Mouse (Mus musculus) G1E (cell line): ENCODE measurements around the gene Cyb5r3. TPM values are rescaled to one million over a fixed set of nuclear protein-coding genes. Genes with fewer than 3 reads are reported as not detected.
A peak's percentile ranks its signal among the peaks of the same experiment; 100 is the strongest.

Source experiments
- ATAC-seq: 2 replicates; pipeline ENCODE4 v1.8.0; 2016; ENCODE audit warnings: mild to moderate bottlenecking; ENCODE audit not compliant: insufficient number of reproducible peaks, poor library complexity, low FRiP score, severe bottlenecking; ENCODE audit errors: extremely low read depth
- DNase-seq: peaks from one replicate; pipeline ENCODE4 v3.0.0; 2012; ENCODE audit warnings: low spot score
- H3K27me3 ChIP-seq: 2 replicates; pipeline ENCODE4 v1.6.1; 2012; ENCODE audit warnings: mild to moderate bottlenecking, low read length, inconsistent platforms; ENCODE audit not compliant: insufficient read depth
- H3K36me3 ChIP-seq: replicated peaks from 2 replicates; pipeline ENCODE3; 2012; ENCODE audit warnings: mild to moderate bottlenecking, inconsistent platforms
- H3K4me1 ChIP-seq: 2 replicates; pipeline ENCODE4 v1.6.1; 2012; ENCODE audit warnings: low read depth, low read length, inconsistent platforms, mixed read lengths; ENCODE audit not compliant: insufficient read depth
- H3K4me3 ChIP-seq: 2 replicates; pipeline ENCODE4 v1.5.1; 2012; ENCODE audit warnings: low read depth, mild to moderate bottlenecking, inconsistent platforms, low read length, moderate library complexity, mixed read lengths
- H3K9me3 ChIP-seq: replicated peaks from 2 replicates; pipeline ENCODE4 v1.6.1; 2012; ENCODE audit warnings: inconsistent platforms
- CTCF ChIP-seq: IDR thresholded peaks from 2 replicates; pipeline ENCODE4 v1.5.1; 2012; ENCODE audit warnings: low read depth, low read length, inconsistent platforms, mixed read lengths
- GATA1 ChIP-seq: IDR thresholded peaks from 2 replicates; pipeline ENCODE4 v1.6.1; 2012; ENCODE audit warnings: borderline replicate concordance, low read length, inconsistent platforms, mixed read lengths
- GATA2 ChIP-seq: IDR thresholded peaks from 2 replicates; pipeline ENCODE4 v1.6.1; 2012; ENCODE audit warnings: low read depth, low read length, inconsistent platforms, borderline replicate concordance
- POLR2AphosphoS5 ChIP-seq: IDR thresholded peaks from 2 replicates; pipeline ENCODE4 v1.6.1; 2012; ENCODE audit warnings: low read depth, low read length, inconsistent platforms; ENCODE audit not compliant: insufficient replicate concordance
- TAL1 ChIP-seq: conservative IDR thresholded peaks from 2 replicates; pipeline ENCODE4 v1.6.1; 2012; ENCODE audit warnings: low read depth, low read length, inconsistent platforms, mixed read lengths
- polyA plus RNA-seq: library from polyadenylated mRNA; stranded (reverse); fragments of >175 nt; gene quantifications from 2 replicates; pipeline ENCODE4 v1.2.3, GENCODE M21; 2012
- total RNA-seq, 2 experiments: library from RNA; stranded (forward) in 1 of 2; stranded (reverse) in 1 of 2; fragments of 200-1000 nt in 1 of 2; fragments of >200 nt in 1 of 2; fragmentation: Nextera tagmentation in 1 of 2; gene quantifications; 2 replicates each; pipeline ENCODE4 v1.2.3; 2014 to 2017

The Cyb5r3 gene
- total and polyA plus RNA-seq, 3 experiments = 46.5 to 167 (median 132) TPM

DNA sequence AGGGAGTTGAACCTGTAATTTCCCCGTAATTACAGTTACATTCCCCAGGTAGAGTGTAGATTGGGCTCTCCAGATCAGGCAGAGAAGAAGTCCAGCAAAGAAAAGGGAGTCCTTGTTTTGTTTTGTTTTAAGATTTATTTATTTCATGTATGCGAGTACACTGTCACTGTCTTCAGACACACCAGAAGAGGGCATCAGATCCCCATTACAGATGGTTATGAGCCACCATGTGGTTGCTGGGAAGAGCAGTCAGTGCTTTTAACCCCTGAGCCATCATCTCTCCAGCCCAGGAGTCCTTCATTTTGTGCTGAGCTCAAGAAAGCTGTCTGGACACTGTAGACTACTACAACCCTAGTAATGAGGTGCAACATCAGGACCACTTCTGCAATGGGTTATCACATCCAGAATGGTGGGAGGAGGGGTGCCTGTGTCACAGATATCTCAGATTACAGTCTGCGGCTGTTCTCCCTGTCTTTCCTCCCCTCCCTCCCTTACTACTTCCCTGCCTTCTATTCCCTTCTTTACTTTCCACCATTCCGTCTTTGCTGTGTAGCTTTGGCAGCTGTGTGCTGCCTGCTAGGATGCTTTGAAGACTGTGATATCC is 36.8 kb upstream of the Cyb5r3 start:
- DNase-seq (no peak), ATAC-seq (no peak)
- no peak for TF ChIP-seq CTCF
- TF ChIP-seq POLR2AphosphoS5 = no peak
- no peak for TF ChIP-seq GATA2
- TF ChIP-seq TAL1 = no peak
- TF ChIP-seq GATA1 = no peak
- no peaks in the 10 kb centered on the region for H3K9me3 ChIP-seq
- H3K36me3 ChIP-seq = no peaks in the 10 kb centered on the region
- H3K4me1 ChIP-seq = peaks cover 6% of the 10 kb centered on the region
- peaks cover 34% of the 10 kb centered on the region for H3K27me3 ChIP-seq
- no peak overlapping the region for H3K4me3 ChIP-seq

DNA sequence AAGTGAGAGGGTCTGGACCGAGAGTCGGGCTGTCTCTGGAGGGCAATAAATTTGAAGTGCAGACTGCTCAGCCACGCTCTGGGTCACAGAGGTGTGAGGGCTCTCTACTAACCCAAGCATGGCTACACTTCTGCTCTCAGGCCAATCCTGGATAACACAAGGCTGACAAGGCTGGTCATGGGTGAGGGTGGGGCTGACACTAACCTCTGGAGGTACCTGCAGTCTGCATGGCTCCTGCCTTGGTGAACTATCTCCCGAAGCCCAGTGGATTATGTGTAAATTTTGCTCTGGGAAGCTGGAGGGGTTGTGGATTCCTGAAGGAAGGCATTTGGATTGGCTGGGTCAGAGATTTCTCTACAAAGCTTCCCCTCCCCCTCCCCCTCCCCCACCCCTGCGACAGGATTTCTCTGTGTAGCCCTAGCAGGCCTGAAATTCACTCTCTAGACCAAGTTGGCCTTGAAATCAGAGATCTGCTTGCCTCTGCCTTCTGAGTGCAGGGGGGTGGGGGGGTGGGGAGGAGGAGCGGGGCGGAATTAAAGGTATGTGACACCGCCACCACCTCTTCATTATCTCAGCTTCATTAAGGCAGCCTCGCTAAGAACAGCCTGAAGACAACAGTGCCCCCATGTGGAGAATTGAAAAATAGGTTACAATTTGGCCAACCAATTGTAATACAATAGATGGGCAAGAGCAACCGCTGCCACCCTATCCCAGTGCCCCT is 32.5 kb upstream of the Cyb5r3 start:
- TF ChIP-seq POLR2AphosphoS5 (no peak), GATA2 (no peak), GATA1 (no peak), CTCF (no peak), TAL1 (no peak)
- H3K27me3 ChIP-seq = peaks cover 16% of the 10 kb centered on the region
- H3K4me3 ChIP-seq = no peak overlapping the region
- DNase-seq (peak; percentile 58), ATAC-seq (0 out of 2 replicates have a peak, but pooled peaks have one; percentile 28)
- no peaks in the 10 kb centered on the region for H3K9me3 ChIP-seq
- peaks cover 6% of the 10 kb centered on the region for H3K4me1 ChIP-seq
- H3K36me3 ChIP-seq = no peaks in the 10 kb centered on the region

DNA sequence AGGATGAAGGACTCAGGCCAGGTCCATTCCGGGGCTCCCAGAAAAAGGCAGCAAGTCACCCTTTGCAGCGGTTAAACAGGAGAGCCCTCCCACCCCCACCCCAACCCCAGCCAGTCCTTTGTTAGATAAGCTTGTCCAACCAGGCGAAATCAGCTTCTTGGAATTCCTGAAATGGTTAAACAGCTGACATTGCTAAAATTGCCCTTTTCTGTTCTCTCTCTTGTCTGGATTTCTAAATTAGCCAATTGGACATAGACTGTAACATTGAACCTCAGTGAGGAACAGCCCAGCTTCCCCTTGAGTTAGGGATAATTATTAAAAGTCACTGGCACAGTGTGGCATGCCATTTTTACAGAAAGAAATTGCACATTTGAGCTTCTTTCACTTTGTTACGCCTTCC is 30.0 kb upstream of the Cyb5r3 start:
- DNase-seq (no peak), ATAC-seq (no peak)
- TF ChIP-seq TAL1 (no peak), CTCF (no peak), POLR2AphosphoS5 (no peak), GATA2 (no peak), GATA1 (no peak)
- no peak overlapping the region for H3K4me3 ChIP-seq
- H3K9me3 ChIP-seq = no peaks in the 10 kb centered on the region
- no peaks in the 10 kb centered on the region for H3K36me3 ChIP-seq
- H3K27me3 ChIP-seq = peaks cover 8% of the 10 kb centered on the region; the same call in 1 of the 2 replicates
- peaks cover 6% of the 10 kb centered on the region for H3K4me1 ChIP-seq

GRCm38 (mm10) chr15:83193413-83193812 is 21.0 kb upstream of the Cyb5r3 start:
- Histone ChIP-seq H3K4me1 (no peaks in the 10 kb centered on the region), H3K27me3 (peaks cover 1% of the 10 kb centered on the region; the same call in 1 of the 2 replicates), H3K4me3 (no peak overlapping the region), H3K36me3 (no peaks in the 10 kb centered on the region), H3K9me3 (0 out of 2 replicates have a peak, but pooled peaks cover 4% of the 10 kb centered on the region)
- DNase-seq (no peak), ATAC-seq (no peak)
- TF ChIP-seq CTCF = no peak
- no peak for TF ChIP-seq GATA1
- no peak for TF ChIP-seq POLR2AphosphoS5
- no peak for TF ChIP-seq TAL1
- TF ChIP-seq GATA2 = no peak

- Histone ChIP-seq H3K4me1 (peaks cover 4% of the 10 kb centered on the region; the same call in 1 of the 2 replicates), H3K27me3 (peaks cover 24% of the 10 kb centered on the region), H3K36me3 (no peaks in the 10 kb centered on the region), H3K4me3 (no peak overlapping the region), H3K9me3 (no peaks in the 10 kb centered on the region)
- no peak for ATAC-seq
- DNase-seq = no peak
- TF ChIP-seq GATA1 = no peak
- TF ChIP-seq GATA2 = no peak
- no peak for TF ChIP-seq TAL1
- TF ChIP-seq CTCF = no peak
- no peak for TF ChIP-seq POLR2AphosphoS5
Measured at GRCm38 (mm10) chr15:83182351-83182750, 10.0 kb upstream of the Cyb5r3 start.

DNA sequence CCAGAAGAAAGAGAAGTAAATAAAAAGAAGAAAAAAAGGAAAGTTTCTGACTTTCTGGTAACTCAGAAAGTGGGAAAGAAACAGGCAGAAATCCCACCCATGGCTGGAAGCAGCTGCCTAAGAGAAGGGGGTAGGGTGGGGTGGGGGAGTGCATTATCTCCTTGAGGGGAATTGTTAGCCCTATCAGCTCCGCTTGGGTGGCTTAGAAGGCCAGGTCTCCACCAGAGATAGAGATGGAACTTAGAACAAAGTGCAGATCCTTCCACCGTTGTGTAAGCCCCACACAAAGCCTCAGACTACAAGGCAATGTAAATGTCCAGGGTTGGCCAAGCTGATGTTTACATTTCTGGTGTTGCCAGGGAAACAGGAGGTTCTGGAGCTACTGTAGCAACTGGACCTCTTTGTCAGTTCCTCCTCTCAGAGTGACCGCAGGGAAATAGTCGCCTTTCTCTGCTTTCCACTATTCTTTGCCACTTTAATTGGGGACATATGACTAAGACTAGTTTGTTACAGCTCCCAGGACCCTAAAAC is 9.5 kb upstream of the Cyb5r3 start:
- Histone ChIP-seq H3K27me3 (peaks cover 19% of the 10 kb centered on the region), H3K9me3 (no peaks in the 10 kb centered on the region), H3K4me1 (peaks cover 4% of the 10 kb centered on the region; the same call in 1 of the 2 replicates), H3K36me3 (no peaks in the 10 kb centered on the region), H3K4me3 (no peak overlapping the region)
- ATAC-seq (no peak), DNase-seq (no peak)
- TF ChIP-seq GATA2 (no peak), TAL1 (no peak), POLR2AphosphoS5 (no peak), GATA1 (no peak), CTCF (no peak)
